Mouse (Mus musculus) testis, adult 2 months (tissue): ENCODE measurements around the gene Cenpb.

Experiments
- CTCF ChIP-seq: fragments of 200-500 bp; IDR thresholded peaks from 2 replicates; pipeline ENCODE4 v1.5.1; 2012; ENCODE audit warnings: low read depth, mild to moderate bottlenecking, inconsistent platforms, low read length, moderate library complexity; ENCODE audit not compliant: control insufficient read depth, insufficient read depth, insufficient replicate concordance
- POLR2A ChIP-seq: fragments of 200-500 bp; IDR thresholded peaks from 2 replicates; pipeline ENCODE4 v1.6.1; 2012; ENCODE audit warnings: low read depth, mild to moderate bottlenecking, inconsistent platforms, low read length, moderate library complexity; ENCODE audit not compliant: control insufficient read depth

DNA sequence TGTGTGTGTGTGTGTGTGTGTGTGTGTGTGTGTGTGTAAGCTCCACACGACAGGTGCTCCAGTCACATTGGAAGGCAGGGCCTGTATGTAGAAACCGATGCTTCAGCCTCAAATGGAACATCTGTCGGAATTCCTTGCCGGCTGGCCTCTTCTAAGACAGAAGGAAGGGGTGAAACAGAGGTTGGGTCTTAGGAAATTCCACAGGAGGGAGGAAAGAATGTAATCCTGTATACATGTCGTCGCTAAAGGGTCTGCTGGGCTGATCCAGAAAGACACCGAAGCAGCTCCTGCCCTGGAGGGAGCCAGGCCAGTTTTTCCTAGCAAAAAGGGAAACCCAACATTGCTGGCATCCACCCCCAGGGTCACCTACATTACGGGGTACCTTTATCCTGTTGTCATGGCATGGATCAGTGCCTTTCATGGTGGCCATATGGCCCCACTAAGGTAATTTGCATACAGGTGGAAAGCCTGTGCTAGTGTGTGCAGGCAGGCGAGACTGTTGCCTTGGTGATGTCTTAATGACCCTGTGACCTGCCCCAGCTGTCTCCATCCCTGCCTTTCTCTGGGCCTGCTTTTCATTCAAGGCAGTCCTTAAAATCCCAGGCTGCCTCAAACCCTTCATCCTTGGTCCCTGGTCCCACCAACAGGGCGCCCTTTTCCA lies 10.6 kb upstream of the Cenpb start:
- TF ChIP-seq POLR2A (no peak), CTCF (no peak)
